20 mouse cellular contexts compared by ENCODE assay signal in genomic region chr4:98790721-98791120, GRCm38 (mm10). TPM values are rescaled to one million over a fixed set of nuclear protein-coding genes. Genes with fewer than 3 reads are reported as not detected.
A peak's percentile ranks its signal among the peaks of the same experiment; 100 is the strongest.
DNase-seq lines count a peak whose midpoint lies in the region; ATAC-seq lines count a peak whose summit lies in the region.
"Had no signal": no experiment of that assay in that cellular context is flagged by ENCODE, and none has a peak within 500 bp of the region (broad histone marks: within the 10 kb centered on the region; RNA-seq: fewer than 3 reads in every experiment).

No protein-coding gene starts in this region.

- H3K4me2 ChIP-seq in hindbrain, embryonic 12.5 days (replicated peaks) = peak overlapping the region; percentile 43; the same call in 1 of the 2 replicates
- no peak overlapping the region; the same call in 1 of the 2 replicates for H3K4me2 ChIP-seq in hindbrain, embryonic 16.5 days (ENCODE audit: low read length)
- H3K4me2 ChIP-seq in midbrain, embryonic 15.5 days = no peak overlapping the region
- no peak overlapping the region for H3K4me2 ChIP-seq in embryonic facial prominence, embryonic 12.5 days (replicated peaks)

- 0 out of 2 replicates have a peak overlapping the region, but pooled peaks have one; percentile 12 for H3K27ac ChIP-seq in hindbrain, embryonic 12.5 days
- no peak overlapping the region for H3K27ac ChIP-seq in hindbrain, embryonic 16.5 days (ENCODE audit: low read depth, low read length)
- peak overlapping the region; percentile 50; the same call in 1 of the 2 replicates for H3K27ac ChIP-seq in midbrain, embryonic 10.5 days (replicated peaks)
- H3K27ac ChIP-seq in midbrain, embryonic 15.5 days = no peak overlapping the region; the same call in 1 of the 2 replicates
- peak overlapping the region; percentile 61; the same call in 1 of the 2 replicates for H3K27ac ChIP-seq in embryonic facial prominence, embryonic 12.5 days
- H3K27ac ChIP-seq in limb, embryonic 10.5 days = peak overlapping the region; percentile 42; the same call in 1 of the 2 replicates
- H3K27ac ChIP-seq: forebrain, embryonic 15.5 days; left cerebral cortex, adult 2 months; neural tube, embryonic 13.5 days had no signal

- ATAC-seq in hindbrain, embryonic 12.5 days (ENCODE audit: low FRiP score) = no peak
- ATAC-seq in hindbrain, embryonic 16.5 days = no peak
- ATAC-seq in midbrain, embryonic 15.5 days (replicated peaks) = no peak
- ATAC-seq in embryonic facial prominence, embryonic 12.5 days (ENCODE audit: insufficient number of reproducible peaks, insufficient read depth, low FRiP score, low TSS enrichment) = no peak

- DNase-seq in midbrain, embryonic 10.5 days (ENCODE audit: low spot score) = no peak
- no peak for DNase-seq in limb, embryonic 10.5 days (ENCODE audit: low spot score)
- DNase-seq in layer of hippocampus, adult 9-11 months = no peak
- no peak for DNase-seq in left cerebral cortex, postnatal 14 days (ENCODE audit: low spot score in 2 of 2)
- DNase-seq: cerebellum, adult 8-10 months; right cerebral cortex, postnatal 4 days; thymus, postnatal 4 days had no signal

- no peaks in the 10 kb centered on the region for H3K36me3 ChIP-seq in hindbrain, embryonic 12.5 days
- H3K36me3 ChIP-seq in hindbrain, embryonic 16.5 days (ENCODE audit: control insufficient read depth, insufficient read depth, low read length) = no peaks in the 10 kb centered on the region
- no peaks in the 10 kb centered on the region for H3K36me3 ChIP-seq in midbrain, embryonic 10.5 days
- H3K36me3 ChIP-seq in midbrain, embryonic 15.5 days (replicated peaks) = no peaks in the 10 kb centered on the region
- H3K36me3 ChIP-seq in embryonic facial prominence, embryonic 12.5 days = no peaks in the 10 kb centered on the region
- 0 out of 2 replicates have a peak, but pooled peaks cover 3% of the 10 kb centered on the region for H3K36me3 ChIP-seq in limb, embryonic 10.5 days
- H3K36me3 ChIP-seq: forebrain, embryonic 15.5 days; neural tube, embryonic 13.5 days had no signal

- 35% methylated on average over 1 of the region's 1 CpGs for WGBS in hindbrain, embryonic 12.5 days
- 55% methylated on average over 1 of the region's 1 CpGs for WGBS in hindbrain, embryonic 16.5 days
- 43% methylated on average over 1 of the region's 1 CpGs for WGBS in midbrain, embryonic 10.5 days
- WGBS in midbrain, embryonic 15.5 days = 23% methylated on average over 1 of the region's 1 CpGs
- WGBS in embryonic facial prominence, embryonic 12.5 days = 54% methylated on average over 1 of the region's 1 CpGs
- WGBS in limb, embryonic 10.5 days = 56% methylated on average over 1 of the region's 1 CpGs

- H3K9ac ChIP-seq in hindbrain, embryonic 12.5 days = no peak overlapping the region
- no peak overlapping the region for H3K9ac ChIP-seq in hindbrain, embryonic 16.5 days (ENCODE audit: low read depth, low read length)
- H3K9ac ChIP-seq in midbrain, embryonic 15.5 days = no peak overlapping the region
- no peak overlapping the region for H3K9ac ChIP-seq in embryonic facial prominence, embryonic 12.5 days
- H3K9ac ChIP-seq: neural tube, embryonic 13.5 days had no signal

- H3K4me3 ChIP-seq in hindbrain, embryonic 12.5 days = no peak overlapping the region
- no peak overlapping the region for H3K4me3 ChIP-seq in hindbrain, embryonic 16.5 days (ENCODE audit: low read length)
- H3K4me3 ChIP-seq in midbrain, embryonic 10.5 days = 0 out of 2 replicates have a peak overlapping the region, but pooled peaks have one; percentile 45
- no peak overlapping the region for H3K4me3 ChIP-seq in midbrain, embryonic 15.5 days
- H3K4me3 ChIP-seq in embryonic facial prominence, embryonic 12.5 days = no peak overlapping the region
- H3K4me3 ChIP-seq in limb, embryonic 10.5 days = no peak overlapping the region
- H3K4me3 ChIP-seq: left cerebral cortex, adult 2 months had no signal

- no peaks in the 10 kb centered on the region for H3K9me3 ChIP-seq in hindbrain, embryonic 12.5 days (replicated peaks)
- H3K9me3 ChIP-seq in hindbrain, embryonic 16.5 days (ENCODE audit: control insufficient read depth, low read length) = no peaks in the 10 kb centered on the region
- H3K9me3 ChIP-seq in midbrain, embryonic 10.5 days (replicated peaks) = no peaks in the 10 kb centered on the region
- H3K9me3 ChIP-seq in midbrain, embryonic 15.5 days = no peaks in the 10 kb centered on the region
- H3K9me3 ChIP-seq in embryonic facial prominence, embryonic 12.5 days = no peaks in the 10 kb centered on the region
- no peaks in the 10 kb centered on the region for H3K9me3 ChIP-seq in limb, embryonic 10.5 days (replicated peaks)
- H3K9me3 ChIP-seq: forebrain, embryonic 15.5 days; neural tube, embryonic 13.5 days had no signal

- intact Hi-C loops in left cerebral cortex, postnatal 14 days (cut with DNase I) = no loop called here

- H3K27me3 ChIP-seq in hindbrain, embryonic 12.5 days = no peaks in the 10 kb centered on the region
- no peaks in the 10 kb centered on the region for H3K27me3 ChIP-seq in hindbrain, embryonic 16.5 days (replicated peaks; ENCODE audit: control insufficient read depth, insufficient read depth, low read length)
- peaks cover 11% of the 10 kb centered on the region for H3K27me3 ChIP-seq in midbrain, embryonic 10.5 days (ENCODE audit: low read depth, poor library complexity, severe bottlenecking)
- no peaks in the 10 kb centered on the region for H3K27me3 ChIP-seq in midbrain, embryonic 15.5 days (replicated peaks)
- no peaks in the 10 kb centered on the region for H3K27me3 ChIP-seq in embryonic facial prominence, embryonic 12.5 days
- no peaks in the 10 kb centered on the region for H3K27me3 ChIP-seq in limb, embryonic 10.5 days (ENCODE audit: low read depth, poor library complexity, severe bottlenecking)
- H3K27me3 ChIP-seq: forebrain, embryonic 15.5 days; neural tube, embryonic 13.5 days had no signal

- H3K4me1 ChIP-seq in hindbrain, embryonic 12.5 days = peaks cover 18% of the 10 kb centered on the region
- peaks cover 9% of the 10 kb centered on the region for H3K4me1 ChIP-seq in hindbrain, embryonic 16.5 days (ENCODE audit: control insufficient read depth, insufficient read depth, low read depth, low read length)
- H3K4me1 ChIP-seq in midbrain, embryonic 10.5 days = peaks cover 27% of the 10 kb centered on the region
- H3K4me1 ChIP-seq in midbrain, embryonic 15.5 days = peaks cover 15% of the 10 kb centered on the region
- peaks cover 33% of the 10 kb centered on the region for H3K4me1 ChIP-seq in embryonic facial prominence, embryonic 12.5 days
- peaks cover 46% of the 10 kb centered on the region for H3K4me1 ChIP-seq in limb, embryonic 10.5 days

RNA-seq across cellular contexts. Expression of gene Kank4, which starts 26.6 kb away (rescaled TPM):
- polyA plus RNA-seq in hindbrain, embryonic 12.5 days (2016; fragmentation: Nextera tagmentation; extraction: Ambion mirVana) = 1.5 and 1.7 TPM in 2 replicates
- polyA plus RNA-seq in hindbrain, embryonic 16.5 days (2015; fragmentation: Nextera tagmentation; extraction: Ambion mirVana) = 0.55 and 0.61 TPM in 2 replicates
- polyA plus RNA-seq in midbrain, embryonic 10.5 days (2016; fragmentation: Nextera tagmentation; extraction: Ambion mirVana) = 0.72 and 0.86 TPM in 2 replicates
- polyA plus RNA-seq in midbrain, embryonic 15.5 days (2015; fragmentation: Nextera tagmentation; extraction: Ambion mirVana) = 0.40 and 0.58 TPM in 2 replicates
- 2.7 and 2.8 TPM in 2 replicates for polyA plus RNA-seq in embryonic facial prominence, embryonic 12.5 days (2016; fragmentation: Nextera tagmentation; extraction: Ambion mirVana)
- 1.7 and 2.5 TPM in 2 replicates for polyA plus RNA-seq in limb, embryonic 10.5 days (2016; fragmentation: Nextera tagmentation; extraction: Ambion mirVana)
- total RNA-seq in left cerebral cortex, postnatal 14 days (2021) = 1 to 10 TPM; 2.6 to 2.8 TPM
- total RNA-seq: liver, adult 2 months; monocyte, adult 5-6 weeks had no signal

RNA-seq across cellular contexts. Expression of gene I0C0044D17Rik, which starts 32.9 kb away (rescaled TPM):
- not detected in 2 replicates for polyA plus RNA-seq in hindbrain, embryonic 12.5 days (2016; fragmentation: Nextera tagmentation; extraction: Ambion mirVana)
- polyA plus RNA-seq in hindbrain, embryonic 16.5 days (2015; fragmentation: Nextera tagmentation; extraction: Ambion mirVana) = not detected in 2 replicates
- not detected in 2 replicates for polyA plus RNA-seq in midbrain, embryonic 10.5 days (2016; fragmentation: Nextera tagmentation; extraction: Ambion mirVana)
- polyA plus RNA-seq in midbrain, embryonic 15.5 days (2015; fragmentation: Nextera tagmentation; extraction: Ambion mirVana) = not detected in 2 replicates
- polyA plus RNA-seq in embryonic facial prominence, embryonic 12.5 days (2016; fragmentation: Nextera tagmentation; extraction: Ambion mirVana) = not detected in 2 replicates
- not detected in 2 replicates for polyA plus RNA-seq in limb, embryonic 10.5 days (2016; fragmentation: Nextera tagmentation; extraction: Ambion mirVana)
- not detected for total RNA-seq in left cerebral cortex, postnatal 14 days (2021)
- total RNA-seq: adrenal gland, postnatal 4 days; heart, postnatal 10 days; layer of hippocampus, adult 8-10 months; left cerebral cortex, adult 2 months; liver, adult 2 months; monocyte, adult 5-6 weeks had no signal
- polyA plus RNA-seq: cortical plate, adult 2 months; forebrain, embryonic 15.5 days; liver, adult 2 months; neural tube, embryonic 13.5 days had no signal

Comparison
In these comparisons a context has a peak if more than half of its experiments do, and no peak if none do; other contexts are left out.
1. H3K27ac ChIP-seq: peak in hindbrain, embryonic 12.5 days (single experiment), midbrain, embryonic 10.5 days (single experiment), embryonic facial prominence, embryonic 12.5 days (single experiment) and limb, embryonic 10.5 days (single experiment); none in hindbrain, embryonic 16.5 days (single experiment) and midbrain, embryonic 15.5 days (single experiment).